In genomic region chr3:101372345-101372980, GRCm38 (mm10) we compare ENCODE assay signal across 9 mouse cellular contexts. TPM values are rescaled to one million over a fixed set of nuclear protein-coding genes. Genes with fewer than 3 reads are reported as not detected.
DNase-seq lines count a peak whose midpoint lies in the region; ATAC-seq and TF ChIP-seq lines count a peak whose summit lies in the region.
"Had no signal": no experiment of that assay in that cellular context is flagged by ENCODE, and none has a peak within 500 bp of the region (broad histone marks: within the 10 kb centered on the region; RNA-seq: fewer than 3 reads in every experiment).

No protein-coding gene starts in this region.

- H3K4me3 ChIP-seq in hindbrain, embryonic 11.5 days (ENCODE audit: low read depth, low read length) = no peak overlapping the region
- no peak overlapping the region for H3K4me3 ChIP-seq in hindbrain, embryonic 16.5 days (ENCODE audit: low read length)
- H3K4me3 ChIP-seq in cortical plate, adult 2 months (ENCODE audit: insufficient read depth, low read length) = no peak overlapping the region
- H3K4me3 ChIP-seq: neural tube, embryonic 12.5 days had no signal

- H3K36me3 ChIP-seq in hindbrain, embryonic 11.5 days (ENCODE audit: control insufficient read depth, insufficient read depth, low read length) = no peaks in the 10 kb centered on the region
- H3K36me3 ChIP-seq in hindbrain, embryonic 16.5 days (ENCODE audit: control insufficient read depth, insufficient read depth, low read length) = no peaks in the 10 kb centered on the region
- H3K36me3 ChIP-seq: neural tube, embryonic 12.5 days had no signal

- H3K4me2 ChIP-seq in hindbrain, embryonic 11.5 days (replicated peaks; ENCODE audit: low read depth, low read length) = no peak overlapping the region
- no peak overlapping the region for H3K4me2 ChIP-seq in hindbrain, embryonic 16.5 days (ENCODE audit: low read length)
- H3K4me2 ChIP-seq: neural tube, embryonic 12.5 days had no signal

- H3K27me3 ChIP-seq in hindbrain, embryonic 11.5 days (ENCODE audit: control insufficient read depth, insufficient read depth, low read length) = no peaks in the 10 kb centered on the region
- H3K27me3 ChIP-seq in hindbrain, embryonic 16.5 days (replicated peaks; ENCODE audit: control insufficient read depth, insufficient read depth, low read length) = no peaks in the 10 kb centered on the region
- H3K27me3 ChIP-seq: neural tube, embryonic 12.5 days had no signal

- ATAC-seq in hindbrain, embryonic 11.5 days (ENCODE audit: low FRiP score) = no peak
- no peak for ATAC-seq in hindbrain, embryonic 16.5 days

- no peak overlapping the region for H3K27ac ChIP-seq in hindbrain, embryonic 11.5 days (ENCODE audit: low read depth, low read length)
- no peak overlapping the region for H3K27ac ChIP-seq in hindbrain, embryonic 16.5 days (ENCODE audit: low read depth, low read length)
- H3K27ac ChIP-seq in cortical plate, adult 2 months (ENCODE audit: insufficient read depth, low read length) = no peak overlapping the region
- H3K27ac ChIP-seq: neural tube, embryonic 12.5 days had no signal

- no peak overlapping the region for H3K9ac ChIP-seq in hindbrain, embryonic 11.5 days (ENCODE audit: low read depth, low read length)
- H3K9ac ChIP-seq in hindbrain, embryonic 16.5 days (ENCODE audit: low read depth, low read length) = no peak overlapping the region
- H3K9ac ChIP-seq: neural tube, embryonic 12.5 days had no signal

- TF ChIP-seq CTCF in cortical plate, adult 2 months (IDR thresholded peaks at IDR 0.05; ENCODE audit: extremely low read depth, insufficient read depth, low read length) = peak; percentile 71

- 46% methylated on average over 13 of the region's 13 CpGs for WGBS in hindbrain, embryonic 11.5 days
- WGBS in hindbrain, embryonic 16.5 days = 44% methylated on average over 13 of the region's 13 CpGs

- no peaks in the 10 kb centered on the region for H3K4me1 ChIP-seq in hindbrain, embryonic 11.5 days (replicated peaks; ENCODE audit: control insufficient read depth, insufficient read depth, low read length)
- peaks cover 5% of the 10 kb centered on the region; the same call in 1 of the 2 replicates for H3K4me1 ChIP-seq in hindbrain, embryonic 16.5 days (ENCODE audit: control insufficient read depth, insufficient read depth, low read depth, low read length)
- H3K4me1 ChIP-seq in cortical plate, adult 2 months (ENCODE audit: control insufficient read depth, insufficient read depth, low read length) = no peaks in the 10 kb centered on the region
- H3K4me1 ChIP-seq: neural tube, embryonic 12.5 days had no signal

- no peaks in the 10 kb centered on the region for H3K9me3 ChIP-seq in hindbrain, embryonic 11.5 days (ENCODE audit: control insufficient read depth, low read length)
- H3K9me3 ChIP-seq in hindbrain, embryonic 16.5 days (ENCODE audit: control insufficient read depth, low read length) = no peaks in the 10 kb centered on the region
- H3K9me3 ChIP-seq: neural tube, embryonic 12.5 days had no signal

- intact Hi-C loops in heart, postnatal 10 days (cut with DNase I) = loop anchor here (1.0 to 5.0 kb wide), 2 partner anchors 60 to 90 kb away; no protein-coding TSS in a partner anchor

- DNase-seq in hindbrain, embryonic 11.5 days (ENCODE audit: low spot score) = peak; percentile 68
- DNase-seq in T-cell, adult 2 months (ENCODE audit: low spot score) = peak; percentile 62
- DNase-seq in heart, postnatal 10 days = peak; percentile 64 to 78
- DNase-seq in liver = peak; percentile 84
- peak; percentile 91 for DNase-seq in right cerebral cortex, adult 18-20 months
- peak; percentile 69 for DNase-seq in urinary bladder, postnatal 14 days (ENCODE audit: low spot score)

- TF ChIP-seq POLR2A in cortical plate, adult 2 months (IDR thresholded peaks at IDR 0.05; ENCODE audit: extremely low read depth, insufficient read depth, low read length) = no peak

RNA-seq across cellular contexts. Expression of gene Igsf3, which starts 4.4 kb away (rescaled TPM):
- 23.8 and 27.6 TPM in 2 replicates for polyA plus RNA-seq in hindbrain, embryonic 11.5 days (2014; fragmentation: Nextera tagmentation; extraction: Ambion mirVana)
- 79.0 and 82.0 TPM in 2 replicates for polyA plus RNA-seq in hindbrain, embryonic 16.5 days (2015; fragmentation: Nextera tagmentation; extraction: Ambion mirVana)
- 4.2 and 4.6 TPM in 2 replicates for polyA plus RNA-seq in cortical plate, adult 2 months (2012; rRNA removed)
- total RNA-seq in heart, postnatal 10 days (2021) = 10 to 100 TPM; 21.6 to 24.9 TPM
